Mouse (Mus musculus) erythroblast, embryonic 14.5 days (primary cell): ENCODE measurements around the gene Fam89b. TPM values are rescaled to one million over a fixed set of nuclear protein-coding genes. Genes with fewer than 3 reads are reported as not detected.

Experiments
- H3K27me3 ChIP-seq: 2 replicates; pipeline ENCODE4 v1.6.1; 2012; ENCODE audit warnings: inconsistent platforms; ENCODE audit not compliant: control insufficient read depth
- H3K36me3 ChIP-seq: 2 replicates; pipeline ENCODE4 v1.6.1; 2012; ENCODE audit warnings: mild to moderate bottlenecking, inconsistent platforms; ENCODE audit not compliant: control insufficient read depth
- H3K4me1 ChIP-seq: 2 replicates; pipeline ENCODE4 v1.6.1; 2012; ENCODE audit warnings: inconsistent platforms; ENCODE audit not compliant: control insufficient read depth
- H3K4me3 ChIP-seq: replicated peaks from 2 replicates; pipeline ENCODE3; 2012; ENCODE audit warnings: moderate library complexity, mild to moderate bottlenecking, inconsistent platforms
- H3K9me3 ChIP-seq: 2 replicates; pipeline ENCODE4 v1.6.1; 2012; ENCODE audit warnings: low read length, inconsistent platforms, mixed read lengths; ENCODE audit not compliant: control insufficient read depth
- GATA1 ChIP-seq: IDR thresholded peaks from 2 replicates; pipeline ENCODE4 v1.6.1; 2012; ENCODE audit warnings: low read length, inconsistent platforms, mixed read lengths
- TAL1 ChIP-seq: IDR thresholded peaks from 3 replicates; pipeline ENCODE4 v1.6.1; 2012; ENCODE audit warnings: low read length, inconsistent platforms, mixed read lengths
- polyA plus RNA-seq: library from polyadenylated mRNA; stranded (reverse); fragments of >175 nt; gene quantifications from 2 replicates; pipeline ENCODE4 v1.2.3, GENCODE M21; 2012

Gene Fam89b
- 33.0 and 41.0 TPM in 2 replicates for polyA plus RNA-seq

DNA sequence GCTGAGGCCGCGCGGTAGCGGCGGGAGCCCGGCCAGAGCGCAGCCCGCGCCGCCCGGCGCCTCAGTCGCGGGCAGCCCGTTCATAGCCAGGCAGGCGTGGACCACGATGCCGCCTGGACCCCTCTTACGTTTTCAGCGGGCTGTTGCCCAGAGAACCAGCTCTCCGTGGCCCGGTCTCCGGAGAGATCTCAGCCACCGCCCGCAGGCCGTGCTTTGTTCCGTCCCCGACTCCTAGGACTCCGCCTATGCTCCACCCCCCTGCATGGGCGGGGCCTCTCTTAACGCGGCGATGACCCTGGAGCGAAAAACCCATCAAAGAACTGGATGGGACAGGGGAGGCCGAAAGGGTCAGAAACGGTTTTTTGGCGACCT is at the start of gene Fam89b:
Gene Fam89b, minus strand, starts transcription at position 210 of the 372 bp plus-strand sequence.
- peaks cover 3% of the 10 kb centered on the region for H3K27me3 ChIP-seq
- TF ChIP-seq TAL1, result no peak
- TF ChIP-seq GATA1, result no peak
- peak within 1 kb of the TSS; percentile 74 for H3K4me3 ChIP-seq
- H3K4me1 ChIP-seq, result peaks cover 67% of the 10 kb centered on the region
- H3K9me3 ChIP-seq, result no peaks in the 10 kb centered on the region
- H3K36me3 ChIP-seq, result peaks cover 59% of the 10 kb centered on the region

DNA sequence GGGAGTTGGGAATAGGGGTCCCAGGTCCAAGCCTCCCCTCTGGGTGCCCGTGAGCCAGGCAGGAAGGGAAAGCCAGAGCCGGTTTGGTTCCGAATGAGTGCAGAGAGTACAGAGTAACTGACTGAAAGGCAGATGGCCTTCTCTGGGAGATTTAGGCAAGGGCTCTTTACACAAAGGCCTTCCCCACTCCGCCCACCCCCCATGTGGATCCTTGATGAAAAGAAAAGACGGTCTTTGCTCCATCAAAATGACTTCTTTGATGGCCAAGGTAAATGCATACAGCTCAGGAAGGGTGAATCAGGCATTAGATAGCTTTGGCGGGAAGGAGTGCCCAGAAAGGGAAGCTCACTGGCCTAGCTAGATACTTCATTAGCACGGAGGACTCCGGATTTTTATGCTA is 48.9 kb upstream of the Fam89b start:
- no peak overlapping the region for H3K4me3 ChIP-seq
- TF ChIP-seq TAL1 (no peak), GATA1 (no peak)

DNA sequence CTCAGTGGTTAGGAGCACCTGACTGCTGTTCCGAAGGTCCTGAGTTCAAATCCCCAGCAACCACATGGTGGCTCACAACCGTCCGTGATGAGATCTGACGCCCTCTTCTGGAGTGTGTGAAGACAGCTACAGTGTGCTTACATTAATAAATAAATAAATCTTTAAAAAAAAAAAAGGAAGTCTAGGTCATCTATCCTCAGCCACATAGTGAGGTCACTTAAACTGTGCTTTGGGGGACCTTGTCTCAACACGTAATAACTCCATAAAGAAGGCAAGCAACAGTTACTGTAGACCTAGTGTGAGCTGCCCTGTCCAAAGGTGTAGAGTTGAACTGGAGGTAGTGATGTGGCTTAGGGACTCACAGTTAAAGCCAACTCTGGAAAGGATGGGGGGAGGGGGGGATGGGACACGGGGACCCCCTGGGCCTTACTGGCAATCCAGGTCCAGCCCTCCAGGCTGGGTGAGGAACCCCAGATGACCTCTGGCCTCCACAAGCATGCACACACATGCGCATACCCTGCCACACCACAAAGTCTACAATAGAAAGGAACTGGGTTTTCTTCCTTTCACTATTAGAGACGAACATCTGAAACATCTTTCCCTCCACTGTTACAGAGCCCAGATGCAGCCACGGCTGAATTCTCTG is 48.1 kb upstream of the Fam89b start:
- Histone ChIP-seq H3K9me3 (no peaks in the 10 kb centered on the region), H3K4me3 (no peak overlapping the region), H3K4me1 (peaks cover 5% of the 10 kb centered on the region), H3K27me3 (peaks cover 4% of the 10 kb centered on the region; the same call in 1 of the 2 replicates), H3K36me3 (no peaks in the 10 kb centered on the region)
- TF ChIP-seq TAL1 (no peak), GATA1 (no peak)

More for the DNA sequence above, 48.9 kb upstream of the Fam89b start:
- Histone ChIP-seq H3K36me3 (no peaks in the 10 kb centered on the region), H3K4me1 (peaks cover 5% of the 10 kb centered on the region), H3K27me3 (peaks cover 4% of the 10 kb centered on the region; the same call in 1 of the 2 replicates), H3K9me3 (no peaks in the 10 kb centered on the region)

DNA sequence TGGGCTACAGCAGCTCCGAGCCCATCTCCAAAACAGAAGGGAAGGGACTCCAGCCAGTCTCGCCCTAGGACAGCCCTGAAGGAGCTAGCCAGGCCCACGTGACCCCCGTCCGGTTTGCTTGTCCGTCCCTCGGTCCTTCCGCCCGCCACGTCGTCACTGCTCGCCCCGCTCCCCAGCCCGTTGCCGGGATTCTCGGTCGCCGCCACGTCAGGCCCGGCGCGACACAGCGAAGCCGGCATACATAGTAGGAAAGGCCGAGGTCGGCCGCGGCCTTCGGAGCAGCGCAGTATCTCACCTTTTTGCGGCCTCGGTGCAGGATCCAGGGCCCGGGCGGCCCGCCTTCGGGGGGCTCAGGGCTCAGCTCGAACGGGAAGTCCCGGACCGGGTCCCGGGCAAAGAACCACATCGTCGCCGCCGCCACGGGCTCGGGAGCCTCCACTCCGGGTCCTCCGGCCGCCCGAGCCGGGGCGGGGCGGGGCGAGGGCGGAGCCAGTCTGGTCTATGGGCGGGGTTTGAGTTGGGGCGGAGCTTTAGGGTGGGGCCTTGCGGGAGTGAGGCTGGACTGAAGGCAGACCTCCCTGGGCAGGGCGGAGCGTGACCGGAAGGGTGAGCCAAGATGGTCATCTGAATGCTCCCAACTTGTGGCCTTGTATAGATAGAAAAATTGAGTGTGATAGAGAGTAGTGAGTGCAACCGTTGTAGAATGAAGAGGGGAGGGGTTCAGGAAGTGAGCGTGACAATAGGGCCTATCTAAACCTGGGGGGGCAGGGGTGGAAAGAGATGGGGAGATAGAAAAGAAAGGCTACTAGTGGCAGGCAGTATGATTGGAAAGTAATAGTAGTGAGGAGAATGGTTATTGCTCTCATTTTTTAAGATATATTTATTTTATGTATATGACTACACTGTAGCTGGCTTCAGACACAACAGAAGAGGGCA is 41.7 kb upstream of the Fam89b start, which contains the start of gene Scyl1:
Gene Scyl1, minus strand, starts transcription at position 495 of the 936 bp plus-strand sequence.
- peak within 1 kb of the TSS; percentile 85 for H3K4me3 ChIP-seq
- H3K4me1 ChIP-seq, result peaks cover 37% of the 10 kb centered on the region
- peaks cover 4% of the 10 kb centered on the region; the same call in 1 of the 2 replicates for H3K27me3 ChIP-seq
- peaks cover 38% of the 10 kb centered on the region for H3K36me3 ChIP-seq
- peaks cover 3% of the 10 kb centered on the region for H3K9me3 ChIP-seq
- no peak for TF ChIP-seq GATA1
- TF ChIP-seq TAL1, result no peak

DNA sequence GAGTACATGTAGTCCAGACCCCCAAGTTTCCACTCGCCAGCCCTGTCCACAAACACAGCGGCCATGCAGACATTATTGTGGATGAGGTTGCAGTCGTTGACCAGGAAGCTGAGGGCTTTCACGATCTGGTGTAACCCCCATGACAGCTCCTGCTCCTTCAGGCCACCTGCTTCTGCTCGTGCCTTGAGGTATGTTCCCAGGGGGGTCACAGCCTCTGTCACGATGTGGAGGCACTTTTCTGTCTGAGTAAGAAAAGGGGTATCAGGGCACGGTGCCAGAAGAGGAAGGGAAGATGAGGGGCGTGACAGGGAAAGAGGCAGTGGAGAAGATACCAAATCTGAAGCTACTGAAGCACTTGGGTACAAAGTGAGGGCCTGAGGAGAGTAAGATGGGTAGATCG is 40.9 kb upstream of the Fam89b start:
- Histone ChIP-seq H3K9me3 (peaks cover 3% of the 10 kb centered on the region), H3K4me1 (peaks cover 37% of the 10 kb centered on the region), H3K36me3 (peaks cover 47% of the 10 kb centered on the region), H3K4me3 (peak overlapping the region; percentile 85), H3K27me3 (peaks cover 4% of the 10 kb centered on the region; the same call in 1 of the 2 replicates)
- no peak for TF ChIP-seq TAL1
- no peak for TF ChIP-seq GATA1

DNA sequence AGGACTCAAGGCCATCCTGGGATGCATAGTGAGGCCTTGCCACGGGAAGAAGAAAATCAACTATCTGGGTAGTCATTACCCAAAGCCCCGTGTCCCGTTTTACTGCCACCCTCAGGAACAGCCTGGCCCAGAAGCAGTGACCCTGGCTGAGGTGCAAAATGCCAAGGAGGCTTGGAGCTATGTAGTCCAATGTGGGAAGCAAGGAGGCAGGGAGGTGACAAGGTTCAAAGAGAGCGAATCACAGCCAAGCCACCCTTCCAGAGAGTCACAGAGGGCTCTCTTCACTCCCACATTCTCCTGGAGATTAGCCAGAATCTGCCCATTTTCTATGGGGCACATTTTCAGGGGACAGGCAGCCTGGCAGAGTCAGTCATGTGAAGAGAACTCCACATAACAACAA is 37.8 kb upstream of the Fam89b start:
- H3K27me3 ChIP-seq, result no peaks in the 10 kb centered on the region
- TF ChIP-seq GATA1 (no peak), TAL1 (no peak)
- no peak overlapping the region for H3K4me3 ChIP-seq
- peaks cover 74% of the 10 kb centered on the region for H3K36me3 ChIP-seq
- peaks cover 35% of the 10 kb centered on the region for H3K4me1 ChIP-seq
- H3K9me3 ChIP-seq, result peaks cover 3% of the 10 kb centered on the region

DNA sequence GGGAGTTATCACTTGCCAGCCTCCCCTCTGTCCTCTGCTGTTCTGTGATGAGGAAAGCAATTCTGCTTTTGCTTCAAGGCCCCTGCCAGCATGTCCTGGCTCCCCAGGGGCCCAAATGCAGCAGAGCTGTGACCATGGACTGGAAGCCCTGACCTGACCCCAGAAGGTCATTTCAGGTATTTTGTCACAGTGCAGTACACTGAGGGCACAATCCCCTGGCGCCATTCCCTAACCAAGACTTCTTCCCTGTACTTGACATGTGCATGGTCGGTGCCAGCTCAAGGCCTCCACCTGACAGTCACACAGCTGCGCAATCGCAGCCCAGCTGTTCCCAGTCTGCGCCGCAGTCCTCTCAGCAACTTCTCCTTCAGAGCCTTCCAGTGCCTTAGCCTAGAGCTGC is 33.7 kb upstream of the Fam89b start:
- peaks cover 95% of the 10 kb centered on the region for H3K36me3 ChIP-seq

DNA sequence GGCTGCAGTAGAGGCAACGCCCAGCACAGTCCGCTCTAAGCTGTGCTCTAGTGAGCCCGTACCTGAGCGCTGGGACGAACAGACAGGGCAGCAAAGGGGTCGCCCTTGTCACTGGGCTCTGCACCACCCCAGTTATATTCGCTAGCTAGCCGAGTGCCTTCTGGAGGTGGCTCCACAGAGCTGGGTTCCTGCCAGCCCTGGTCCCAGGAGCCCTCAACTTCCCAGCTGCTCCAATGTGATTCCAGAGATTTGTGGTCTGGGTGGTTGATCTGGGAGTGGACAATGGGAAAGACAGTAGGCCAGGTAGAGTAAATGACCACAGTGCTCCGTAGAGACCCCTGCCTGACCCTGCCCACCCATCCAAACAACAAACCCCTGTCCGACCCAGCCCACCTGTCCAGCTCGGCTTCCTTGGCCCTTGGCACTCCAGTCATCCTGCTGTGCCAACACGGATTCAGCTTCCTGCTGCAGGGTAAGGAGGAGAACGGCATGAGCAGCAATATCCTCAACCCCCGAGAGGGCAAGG is 29.5 kb upstream of the Fam89b start:
- TF ChIP-seq GATA1, result no peak
- TF ChIP-seq TAL1, result no peak
- peaks cover 8% of the 10 kb centered on the region; the same call in 1 of the 2 replicates for H3K4me1 ChIP-seq
- peaks cover 66% of the 10 kb centered on the region for H3K36me3 ChIP-seq
- H3K27me3 ChIP-seq, result peaks cover 36% of the 10 kb centered on the region
- H3K9me3 ChIP-seq, result no peaks in the 10 kb centered on the region
- no peak overlapping the region for H3K4me3 ChIP-seq

More for the DNA sequence above, 33.7 kb upstream of the Fam89b start:
- Histone ChIP-seq H3K27me3 (no peaks in the 10 kb centered on the region), H3K4me1 (peaks cover 2% of the 10 kb centered on the region), H3K4me3 (no peak overlapping the region), H3K9me3 (no peaks in the 10 kb centered on the region)
- TF ChIP-seq TAL1 (no peak), GATA1 (no peak)

DNA sequence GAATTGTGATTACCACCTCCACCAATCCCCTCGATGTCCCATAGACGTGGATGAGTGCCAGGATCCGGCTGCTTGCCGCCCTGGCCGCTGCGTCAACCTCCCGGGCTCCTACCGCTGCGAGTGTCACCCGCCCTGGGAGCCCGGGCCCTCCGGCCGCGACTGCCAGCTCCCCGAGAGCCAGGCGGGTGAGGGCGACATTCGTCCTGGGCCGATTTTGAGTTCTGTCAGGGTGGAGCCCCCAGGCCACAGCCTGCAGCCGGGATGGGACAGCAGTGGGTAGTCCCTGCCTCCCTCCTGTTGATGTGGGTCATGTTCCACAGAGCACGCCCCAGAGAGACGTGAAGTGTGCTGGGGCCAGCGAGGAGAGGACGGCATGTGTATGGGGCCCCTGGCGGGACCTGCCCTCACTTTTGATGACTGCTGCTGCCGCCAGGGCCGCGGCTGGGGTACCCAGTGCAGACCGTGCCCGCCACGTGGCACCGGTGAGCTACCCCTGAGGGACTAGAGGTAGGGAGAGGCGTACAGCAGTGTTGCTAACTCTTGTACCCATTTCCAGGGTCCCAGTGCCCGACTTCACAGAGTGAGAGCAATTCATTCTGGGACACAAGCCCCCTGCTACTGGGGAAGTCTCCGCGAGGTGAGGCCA is 27.7 kb upstream of the Fam89b start:
- Histone ChIP-seq H3K4me3 (no peak overlapping the region), H3K36me3 (peaks cover 51% of the 10 kb centered on the region), H3K9me3 (no peaks in the 10 kb centered on the region), H3K4me1 (peaks cover 8% of the 10 kb centered on the region; the same call in 1 of the 2 replicates), H3K27me3 (peaks cover 55% of the 10 kb centered on the region)
- TF ChIP-seq TAL1, result no peak
- no peak for TF ChIP-seq GATA1
